Mouse (Mus musculus) lung, embryonic 16.5 days (tissue): Measurements from ENCODE around the gene Ttll5. TPM values are rescaled to one million over a fixed set of nuclear protein-coding genes. Genes with fewer than 3 reads are reported as not detected.

Source experiments
- ATAC-seq: fragments of 200-750 bp; cut with Nextera tagmentation; 2 replicates; pipeline ENCODE4 v1.8.0; 2017; ENCODE audit warnings: low read depth, mild to moderate bottlenecking, moderate library complexity
- H3K27ac ChIP-seq: fragments of 300-500 bp; sonication (generic); 2 replicates; pipeline ENCODE4 v1.5.1; 2014; ENCODE audit warnings: mild to moderate bottlenecking, control low read depth, low read length
- H3K27me3 ChIP-seq: fragments of 300-500 bp; sonication (generic); 2 replicates; pipeline ENCODE4 v1.6.1; 2014; ENCODE audit warnings: low read depth, low read length, mixed read lengths; ENCODE audit not compliant: control insufficient read depth, insufficient read depth
- H3K36me3 ChIP-seq: fragments of 300-500 bp; sonication (generic); 2 replicates; pipeline ENCODE4 v1.6.1; 2014; ENCODE audit warnings: low read length; ENCODE audit not compliant: control insufficient read depth, insufficient read depth
- H3K4me1 ChIP-seq: fragments of 300-500 bp; sonication (generic); replicated peaks from 2 replicates; pipeline ENCODE4 v1.6.1; 2014; ENCODE audit warnings: low read length, mixed read lengths; ENCODE audit not compliant: control insufficient read depth, insufficient read depth
- H3K4me2 ChIP-seq: fragments of 300-500 bp; sonication (generic); 2 replicates; pipeline ENCODE4 v1.6.1; 2014; ENCODE audit warnings: low read depth, low read length, control low read depth
- H3K4me3 ChIP-seq: fragments of 300-500 bp; sonication (generic); 2 replicates; pipeline ENCODE4 v1.5.1; 2014; ENCODE audit warnings: mild to moderate bottlenecking, low read length, control low read depth
- H3K9ac ChIP-seq: fragments of 300-500 bp; sonication (generic); 2 replicates; pipeline ENCODE4 v1.6.1; 2014; ENCODE audit warnings: low read length, control low read depth
- H3K9me3 ChIP-seq: fragments of 300-500 bp; sonication (generic); 2 replicates; pipeline ENCODE4 v1.6.1; 2016; ENCODE audit warnings: low read length; ENCODE audit not compliant: control insufficient read depth
- WGBS: fragments of 180-500 bp; shearing (Covaris S2); extraction: QIAGEN DNeasy Blood & Tissue Kit; methylation state at CpG from one replicate; pipeline ENCODE4 v1.1.7; 2014; 5-methylcytosine and 5-hydroxymethylcytosine counted together
- polyA plus RNA-seq: library from polyadenylated mRNA; unstranded; fragments of >200 nt; fragmentation: Nextera tagmentation; extraction: Ambion mirVana; gene quantifications from 2 replicates; pipeline ENCODE4 v1.2.1, GENCODE M21; 2015

Gene Ttll5
- polyA plus RNA-seq, 1 experiment from 2014 or later, result 17.5 TPM

DNA sequence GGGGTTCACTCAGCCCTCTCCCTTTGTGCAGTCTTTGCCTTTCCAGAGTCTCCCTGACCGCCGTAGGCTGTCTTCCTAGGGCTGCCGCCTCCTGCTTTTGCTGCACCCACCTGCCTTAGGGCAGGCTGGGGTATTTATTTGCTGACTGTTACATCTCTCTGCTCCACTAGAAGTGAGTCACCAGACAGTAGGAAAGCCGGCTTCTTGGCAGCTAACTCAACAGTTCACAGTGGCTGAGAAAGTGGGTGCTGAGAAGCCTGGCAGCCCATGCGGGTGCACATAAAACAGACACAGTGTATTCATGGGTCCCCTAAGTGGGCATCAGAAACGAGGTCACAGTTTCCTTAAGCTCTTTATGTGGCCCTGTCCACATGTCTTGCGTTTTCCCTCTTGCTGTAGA lies 261.4 kb downstream of the Ttll5 start:
- H3K9me3 ChIP-seq, result no peaks in the 10 kb centered on the region
- H3K27me3 ChIP-seq, result no peaks in the 10 kb centered on the region
- H3K9ac ChIP-seq, result no peak overlapping the region
- no peak overlapping the region for H3K4me2 ChIP-seq
- no peak for ATAC-seq
- H3K4me3 ChIP-seq, result no peak overlapping the region
- H3K4me1 ChIP-seq, result peaks cover 6% of the 10 kb centered on the region; the same call in 1 of the 2 replicates
- 89% methylated on average over 7 of the region's 7 CpGs for WGBS
- peaks cover 4% of the 10 kb centered on the region for H3K36me3 ChIP-seq
- H3K27ac ChIP-seq, result no peak overlapping the region

- Histone ChIP-seq H3K9ac (no peak overlapping the region), H3K9me3 (no peaks in the 10 kb centered on the region), H3K27me3 (no peaks in the 10 kb centered on the region), H3K36me3 (peaks cover 4% of the 10 kb centered on the region), H3K4me2 (no peak overlapping the region), H3K4me1 (peaks cover 6% of the 10 kb centered on the region; the same call in 1 of the 2 replicates), H3K4me3 (no peak overlapping the region), H3K27ac (no peak overlapping the region)
- no peak for ATAC-seq
- WGBS, result 65% methylated on average over 8 of the region's 8 CpGs
Observed at GRCm38 (mm10) chr12:86086550-86086949, 262.1 kb downstream of the Ttll5 start.

- 64% methylated on average over 7 of the region's 7 CpGs for WGBS
- peaks cover 4% of the 10 kb centered on the region for H3K36me3 ChIP-seq
- ATAC-seq, result no peak; the same call in 1 of the 2 replicates
Observed at GRCm38 (mm10) chr12:86088042-86088441, 263.6 kb downstream of the Ttll5 start.

DNA sequence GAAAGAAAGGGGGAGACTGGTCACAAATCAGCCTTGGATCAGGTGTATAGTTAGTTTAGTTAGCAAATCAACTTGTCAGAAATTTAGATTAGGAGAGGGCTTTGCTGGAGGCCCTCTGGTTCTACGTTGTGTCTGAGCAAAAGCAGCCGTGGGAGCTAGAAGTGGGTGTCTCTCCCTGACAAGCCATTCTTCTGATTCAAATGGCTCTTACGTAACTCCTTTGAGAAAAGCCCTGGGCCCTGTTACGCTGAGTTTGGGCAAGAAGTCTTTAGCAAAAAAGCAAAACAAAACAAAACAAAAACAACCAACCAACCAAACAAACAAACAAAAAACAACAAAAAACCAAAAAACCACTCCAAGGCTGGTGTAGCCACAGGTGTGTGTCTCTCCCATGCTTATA lies 266.3 kb downstream of the Ttll5 start:
- H3K9ac ChIP-seq, result no peak overlapping the region
- no peak overlapping the region for H3K4me2 ChIP-seq
- H3K4me3 ChIP-seq, result no peak overlapping the region
- peaks cover 4% of the 10 kb centered on the region for H3K36me3 ChIP-seq
- H3K9me3 ChIP-seq, result no peaks in the 10 kb centered on the region
- no peaks in the 10 kb centered on the region for H3K27me3 ChIP-seq
- no peak for ATAC-seq
- no peaks in the 10 kb centered on the region for H3K4me1 ChIP-seq
- peak overlapping the region; percentile 67 for H3K27ac ChIP-seq
- 59% methylated on average over 4 of the region's 4 CpGs for WGBS

More at GRCm38 (mm10) chr12:86088042-86088441, 263.6 kb downstream of the Ttll5 start:
- Histone ChIP-seq H3K9me3 (no peaks in the 10 kb centered on the region), H3K9ac (no peak overlapping the region), H3K4me3 (no peak overlapping the region), H3K27ac (no peak overlapping the region), H3K4me1 (peaks cover 4% of the 10 kb centered on the region; the same call in 1 of the 2 replicates), H3K27me3 (no peaks in the 10 kb centered on the region), H3K4me2 (no peak overlapping the region)

DNA sequence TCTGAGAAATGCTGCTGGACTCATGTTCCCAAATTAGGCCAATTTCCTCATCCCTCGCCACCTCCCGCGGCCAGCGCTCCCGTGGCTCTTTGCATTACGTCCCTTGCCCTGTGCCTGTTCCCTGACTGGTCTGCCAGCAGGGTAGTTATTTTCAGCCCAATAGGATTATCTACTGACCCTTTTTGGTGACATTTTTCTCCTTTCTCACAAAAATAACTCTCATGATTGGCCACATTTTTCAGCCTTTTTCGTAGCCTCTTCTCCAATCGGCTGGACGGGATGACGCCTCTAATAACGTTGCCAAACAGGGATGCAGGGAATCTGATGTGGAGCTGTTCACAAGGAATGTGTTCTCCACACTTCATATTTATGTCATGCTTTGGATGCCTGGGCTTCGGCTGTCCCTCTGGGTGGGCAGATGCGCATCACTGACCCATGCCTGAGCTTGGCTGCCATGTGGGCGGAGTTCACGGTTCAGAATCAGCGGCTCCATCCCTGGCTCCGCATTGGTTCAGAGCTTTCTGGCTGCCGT lies 267.2 kb downstream of the Ttll5 start:
- 44% methylated on average over 18 of the region's 18 CpGs for WGBS
- no peak overlapping the region; the same call in 1 of the 2 replicates for H3K9ac ChIP-seq
- peaks cover 4% of the 10 kb centered on the region for H3K36me3 ChIP-seq
- H3K4me2 ChIP-seq, result peak overlapping the region; percentile 22; the same call in 1 of the 2 replicates
- H3K27me3 ChIP-seq, result no peaks in the 10 kb centered on the region
- no peaks in the 10 kb centered on the region for H3K9me3 ChIP-seq
- ATAC-seq, result peak; percentile 87
- no peak overlapping the region for H3K4me3 ChIP-seq
- peak overlapping the region; percentile 67 for H3K27ac ChIP-seq
- H3K4me1 ChIP-seq, result no peaks in the 10 kb centered on the region

GRCm38 (mm10) chr12:86094075-86094474 lies 269.6 kb downstream of the Ttll5 start:
- 69% methylated on average over 4 of the region's 4 CpGs for WGBS
- Histone ChIP-seq H3K4me1 (no peaks in the 10 kb centered on the region), H3K9me3 (no peaks in the 10 kb centered on the region), H3K27me3 (no peaks in the 10 kb centered on the region), H3K9ac (no peak overlapping the region), H3K4me2 (no peak overlapping the region), H3K36me3 (peaks cover 3% of the 10 kb centered on the region; the same call in 1 of the 2 replicates), H3K27ac (no peak overlapping the region), H3K4me3 (no peak overlapping the region)
- ATAC-seq, result no peak

GRCm38 (mm10) chr12:86095806-86096205 lies 271.3 kb downstream of the Ttll5 start:
- Histone ChIP-seq H3K9ac (no peak overlapping the region), H3K36me3 (no peaks in the 10 kb centered on the region), H3K4me1 (no peaks in the 10 kb centered on the region), H3K4me2 (no peak overlapping the region), H3K4me3 (no peak overlapping the region), H3K27ac (no peak overlapping the region), H3K9me3 (no peaks in the 10 kb centered on the region), H3K27me3 (no peaks in the 10 kb centered on the region)
- 89% methylated on average over 4 of the region's 4 CpGs for WGBS
- ATAC-seq, result no peak

DNA sequence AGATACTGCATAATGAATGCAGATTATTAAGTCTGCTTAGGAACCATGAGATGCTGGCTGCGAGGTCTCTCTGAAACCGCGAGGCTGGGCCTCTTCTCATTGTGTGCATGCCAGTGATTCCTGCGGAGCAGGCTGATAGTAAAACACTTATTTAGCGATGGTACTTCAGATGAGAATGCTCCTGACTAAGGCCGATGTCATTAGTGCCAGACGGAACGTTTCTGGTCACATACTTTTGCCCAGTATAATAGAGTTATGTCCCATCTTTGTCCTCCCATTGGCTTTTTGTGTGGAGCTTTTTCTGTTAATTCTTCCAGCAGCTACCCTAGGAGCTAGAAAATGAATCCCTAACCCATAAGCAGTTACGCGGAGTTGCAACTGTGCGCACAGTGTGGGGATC lies 273.3 kb downstream of the Ttll5 start:
- Histone ChIP-seq H3K27ac (no peak overlapping the region), H3K4me2 (no peak overlapping the region), H3K9ac (no peak overlapping the region), H3K4me3 (no peak overlapping the region), H3K36me3 (no peaks in the 10 kb centered on the region), H3K27me3 (no peaks in the 10 kb centered on the region), H3K4me1 (no peaks in the 10 kb centered on the region), H3K9me3 (no peaks in the 10 kb centered on the region)
- 78% methylated on average over 11 of the region's 11 CpGs for WGBS
- no peak for ATAC-seq

DNA sequence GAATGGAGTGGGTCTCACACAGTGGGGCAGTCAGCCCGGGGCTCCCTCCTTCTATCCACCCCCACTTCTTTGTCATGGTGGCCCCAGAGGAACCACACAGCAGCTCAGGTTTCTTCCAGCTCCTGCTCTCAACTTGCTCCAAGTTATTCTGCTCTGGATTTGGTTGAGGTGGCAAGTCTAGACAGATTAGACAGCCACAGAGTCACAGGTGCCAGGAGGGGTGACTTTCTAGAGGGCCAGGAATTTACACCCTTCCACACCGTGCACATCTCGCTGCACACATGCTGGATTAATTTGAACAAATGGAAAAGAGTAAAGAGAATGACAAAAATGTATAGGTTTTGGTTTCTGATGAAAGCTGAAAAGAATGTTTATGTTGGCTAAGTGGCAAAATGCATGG lies 276.3 kb downstream of the Ttll5 start:
- Histone ChIP-seq H3K27me3 (no peaks in the 10 kb centered on the region), H3K9ac (no peak overlapping the region), H3K27ac (no peak overlapping the region), H3K4me2 (no peak overlapping the region), H3K36me3 (no peaks in the 10 kb centered on the region), H3K4me1 (peaks cover 20% of the 10 kb centered on the region), H3K4me3 (no peak overlapping the region), H3K9me3 (no peaks in the 10 kb centered on the region)
- 75% methylated on average over 3 of the region's 3 CpGs for WGBS
- ATAC-seq, result no peak

DNA sequence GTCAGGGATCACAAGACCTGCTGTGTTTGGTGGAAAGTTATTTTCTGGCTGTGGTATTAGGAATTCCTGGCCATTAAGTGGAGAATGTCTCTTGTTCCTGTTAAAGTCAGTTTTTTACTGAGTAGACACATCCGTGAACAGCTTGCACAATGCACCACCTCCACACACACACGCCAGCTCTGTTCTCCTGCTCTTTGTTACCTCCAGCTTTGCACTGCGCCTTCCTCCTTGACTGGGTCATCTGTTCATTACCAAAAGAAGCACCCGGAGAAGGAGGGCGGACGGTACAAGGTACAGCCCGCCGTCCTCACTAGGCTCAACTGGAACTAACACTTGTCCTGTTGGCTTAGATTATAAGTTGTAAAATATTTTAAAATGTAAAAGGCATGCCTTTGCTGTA lies 278.2 kb downstream of the Ttll5 start:
- H3K36me3 ChIP-seq, result no peaks in the 10 kb centered on the region

More for the DNA sequence above, 278.2 kb downstream of the Ttll5 start:
- no peak overlapping the region for H3K4me3 ChIP-seq
- H3K27ac ChIP-seq, result no peak overlapping the region
- no peaks in the 10 kb centered on the region for H3K27me3 ChIP-seq
- H3K4me2 ChIP-seq, result no peak overlapping the region
- no peak for ATAC-seq
- no peaks in the 10 kb centered on the region for H3K9me3 ChIP-seq
- 78% methylated on average over 8 of the region's 8 CpGs for WGBS
- no peak overlapping the region for H3K9ac ChIP-seq
- H3K4me1 ChIP-seq, result peaks cover 20% of the 10 kb centered on the region
